Mouse (Mus musculus): ENCODE results near the gene Inafm2.

Gene Inafm2

DNA sequence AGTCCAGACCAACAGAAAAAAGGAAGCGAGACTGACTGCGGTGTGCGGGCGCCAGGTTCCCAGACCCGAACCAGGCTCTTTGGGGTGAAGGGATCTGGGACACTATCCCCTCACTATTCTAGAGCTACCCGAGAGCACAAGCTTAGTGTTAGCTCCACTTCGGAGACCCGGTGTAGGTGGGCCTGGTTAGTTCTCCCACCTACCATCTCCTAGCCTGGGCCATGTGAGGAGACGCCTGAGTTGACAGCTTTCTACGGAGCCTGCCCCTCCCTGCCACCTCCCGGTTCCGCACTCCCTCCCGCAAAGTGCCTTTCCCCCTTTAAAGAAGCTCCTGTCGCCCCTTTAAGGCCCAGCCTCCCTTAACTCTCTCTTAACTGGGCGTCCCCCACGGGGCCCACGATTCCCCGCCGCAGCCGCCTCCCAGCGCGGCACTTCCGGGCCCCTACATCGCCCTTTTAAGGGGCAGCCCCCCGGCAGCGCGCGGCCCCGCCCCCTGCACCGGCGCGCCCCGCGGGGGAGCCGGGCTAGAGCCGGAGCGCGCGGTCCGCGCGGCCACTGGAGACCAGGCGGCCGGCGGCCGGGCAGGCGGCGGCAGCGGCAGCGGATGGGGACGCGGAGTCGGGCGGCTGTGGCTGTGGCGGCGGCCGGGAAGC, at the start of gene Inafm2:
Gene Inafm2, plus strand, starts transcription at position 527 of the 653 bp plus-strand sequence.
- DNase-seq (ENCODE audit: low spot score), result peak; percentile 86

- DNase-seq (ENCODE audit: low spot score), result peak; percentile 51
These were observed 48.9 kb upstream of the Inafm2 start for GRCm38 (mm10) chr2:118696451-118697308.

GRCm38 (mm10) chr2:118697311-118697877, 48.2 kb upstream of the Inafm2 start:
- DNase-seq (ENCODE audit: low spot score), result peak; percentile 46

GRCm38 (mm10) chr2:118697955-118698354, 47.6 kb upstream of the Inafm2 start:
- DNase-seq (ENCODE audit: low spot score), result peak; percentile 58

DNA sequence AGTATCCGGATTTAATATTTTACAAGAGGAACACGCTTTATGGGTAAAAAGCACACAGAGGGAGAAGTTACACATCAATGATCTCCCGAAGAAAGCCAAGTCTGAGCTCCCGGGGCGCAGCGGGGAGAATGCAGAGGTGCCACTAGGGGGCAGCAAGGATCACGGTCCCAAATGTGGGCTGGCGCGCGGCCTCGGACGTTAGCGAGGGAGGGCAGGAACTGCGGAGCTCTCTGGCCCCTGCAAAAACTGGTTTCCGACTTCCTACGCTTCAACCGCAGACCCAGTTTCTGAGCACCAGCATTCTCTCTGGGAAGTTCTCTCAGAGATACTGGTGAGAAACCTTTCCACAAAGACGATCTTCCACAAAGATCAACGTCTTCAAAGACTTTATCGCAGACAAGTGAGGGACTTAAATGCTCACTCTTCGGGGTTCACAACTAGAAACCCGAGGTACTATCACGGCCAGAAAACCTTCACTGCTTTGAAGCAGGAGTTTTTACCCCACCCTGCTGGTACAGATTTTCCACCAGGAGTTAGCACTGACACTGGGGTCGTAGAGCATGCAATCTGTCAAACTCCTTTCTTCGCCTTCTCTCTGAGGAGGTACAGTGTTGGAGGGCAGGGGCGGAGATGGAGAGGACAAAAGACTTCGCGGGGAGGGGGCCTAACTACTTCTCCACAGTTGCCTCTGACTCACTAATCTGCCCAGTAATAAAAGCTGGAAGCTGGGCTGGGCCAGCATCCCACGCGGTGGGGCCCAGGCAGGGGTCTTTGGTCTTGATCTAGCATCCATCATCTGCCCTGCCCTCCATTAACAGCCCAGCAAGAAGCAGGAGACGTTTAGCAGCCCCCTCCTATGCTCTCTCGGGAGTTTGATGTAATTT, 45.1 kb upstream of the Inafm2 start:
- peak; percentile 85 for DNase-seq (ENCODE audit: low spot score)

DNA sequence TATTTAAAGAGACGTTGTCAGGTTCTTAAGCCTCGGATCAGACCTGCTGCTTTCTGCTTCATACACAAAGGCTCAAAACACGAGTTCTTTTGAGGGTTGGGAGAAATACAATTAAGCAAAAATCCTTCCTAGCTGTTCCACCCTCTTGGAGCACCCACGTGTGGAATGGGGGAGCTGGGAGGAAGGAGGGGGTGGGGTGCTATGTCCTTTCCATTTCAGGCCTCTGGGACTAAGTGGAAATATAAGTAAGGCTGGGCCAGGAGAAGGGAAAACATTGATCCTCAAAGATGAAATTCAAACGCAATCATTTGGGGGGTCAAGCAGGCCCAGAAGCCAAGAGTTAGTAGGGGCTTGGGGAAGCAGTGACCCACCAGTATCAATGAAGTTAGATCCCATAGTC, 44.4 kb upstream of the Inafm2 start:
- DNase-seq (ENCODE audit: low spot score), result no peak

- no peak for DNase-seq (ENCODE audit: low spot score)
These were observed 43.3 kb upstream of the Inafm2 start for GRCm38 (mm10) chr2:118701971-118702882.

- DNase-seq (ENCODE audit: low spot score), result no peak
These were observed 42.4 kb upstream of the Inafm2 start for GRCm38 (mm10) chr2:118702883-118703761.

GRCm38 (mm10) chr2:118703913-118704730, 41.4 kb upstream of the Inafm2 start, which contains the start of gene Ankrd63:
TSS of gene Ankrd63 (minus strand) at chr2:118703963.
- DNase-seq (ENCODE audit: low spot score), result no peak

GRCm38 (mm10) chr2:118706436-118706835, 39.1 kb upstream of the Inafm2 start:
- DNase-seq (ENCODE audit: low spot score), result no peak

DNA sequence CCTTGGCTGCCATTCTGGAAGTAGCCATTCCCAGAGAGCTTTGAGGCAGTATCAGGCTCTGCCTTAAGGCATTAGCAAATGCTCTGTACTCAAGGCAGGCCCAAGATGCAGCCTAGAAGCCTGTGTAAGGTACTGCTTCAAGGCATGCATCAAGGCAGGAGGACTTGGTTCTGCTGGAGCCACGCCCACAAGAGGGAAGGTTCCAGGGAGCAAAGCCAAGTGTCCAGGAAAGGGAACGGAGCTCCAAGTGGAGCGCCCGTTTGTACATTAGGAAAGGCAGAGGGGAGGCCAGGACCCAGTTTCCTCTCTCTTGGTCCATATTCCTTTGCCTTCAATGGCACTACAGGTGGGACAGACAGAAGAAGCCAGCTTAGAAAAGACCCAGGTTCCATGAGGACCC, 37.1 kb upstream of the Inafm2 start:
- no peak for DNase-seq (ENCODE audit: low spot score)

- no peak for DNase-seq (ENCODE audit: low spot score)
These were observed 35.8 kb upstream of the Inafm2 start for GRCm38 (mm10) chr2:118709655-118710221.

DNA sequence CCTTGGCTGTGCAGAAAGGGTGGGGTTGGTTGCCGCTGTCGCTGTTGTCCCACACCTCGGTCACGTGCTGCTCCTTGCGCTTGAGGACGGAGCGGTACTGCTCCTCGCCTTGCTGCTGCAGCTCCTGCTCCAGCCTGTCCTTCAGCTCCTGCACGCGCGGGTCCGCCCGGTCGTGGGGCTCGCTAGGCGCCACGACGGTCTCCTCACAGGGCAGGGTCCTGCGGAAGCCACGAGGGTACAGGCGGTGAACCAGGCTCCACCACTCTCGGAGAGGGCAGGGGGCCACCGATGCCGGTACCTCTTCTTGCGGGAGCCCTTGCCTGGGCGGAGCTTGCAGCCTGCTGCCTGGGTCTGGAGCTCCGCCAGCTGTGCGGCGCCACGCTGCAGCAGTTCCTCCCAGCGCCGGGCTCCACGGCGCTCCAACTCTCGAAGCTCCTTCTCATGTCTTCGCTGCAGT, 34.5 kb upstream of the Inafm2 start:
- no peak for DNase-seq (ENCODE audit: low spot score)

DNA sequence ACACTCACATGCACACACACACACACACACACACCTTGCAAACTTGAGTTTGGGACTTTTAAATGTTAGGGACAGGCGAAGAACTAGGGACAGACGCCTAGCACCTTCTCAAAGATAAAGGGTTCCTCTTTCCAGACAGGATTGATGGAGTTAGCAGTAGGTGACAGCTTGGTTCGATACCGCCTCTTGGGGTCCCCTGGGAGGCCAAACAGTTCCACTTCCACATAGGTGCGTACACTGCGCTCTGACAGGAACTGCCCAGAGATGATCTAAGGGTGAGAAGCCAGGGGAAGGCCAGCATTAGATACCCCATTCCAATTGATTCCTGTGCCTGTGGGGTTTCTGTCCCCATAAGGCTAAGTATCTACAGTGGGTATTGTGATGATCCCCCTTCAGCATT, 31.9 kb upstream of the Inafm2 start:
- no peak for DNase-seq (ENCODE audit: low spot score)

- DNase-seq (ENCODE audit: low spot score), result no peak
These were observed 31.3 kb upstream of the Inafm2 start for GRCm38 (mm10) chr2:118714230-118714629.

GRCm38 (mm10) chr2:118716677-118717076, 28.9 kb upstream of the Inafm2 start:
- DNase-seq (ENCODE audit: low spot score), result peak; percentile 68

- no peak for DNase-seq (ENCODE audit: low spot score)
These were observed 21.7 kb upstream of the Inafm2 start for GRCm38 (mm10) chr2:118723693-118724486.

DNA sequence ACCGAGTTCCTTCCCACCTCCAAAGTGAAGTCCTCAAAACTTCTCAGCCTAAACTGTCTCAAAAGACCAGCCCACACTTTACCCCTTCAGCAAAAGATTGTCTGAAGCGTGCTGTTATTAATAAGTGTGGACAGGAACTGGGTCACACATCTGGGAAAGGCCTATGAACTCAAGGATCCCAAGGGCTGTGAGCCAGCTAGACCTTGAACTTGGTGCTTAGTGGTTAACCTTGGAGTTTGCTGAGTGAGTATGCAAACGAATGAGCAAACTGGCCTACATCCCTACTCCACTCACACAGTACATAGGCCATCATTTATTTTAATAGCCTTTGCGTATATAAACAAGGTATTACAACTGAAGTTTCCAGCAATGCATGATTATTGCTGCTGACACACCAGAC, 20.0 kb upstream of the Inafm2 start:
- no peak for DNase-seq (ENCODE audit: low spot score)

Data from MN1 (cell line).